Mouse (Mus musculus): Measurements from ENCODE around the gene Gcfc2. TPM values are rescaled to one million over a fixed set of nuclear protein-coding genes. Genes with fewer than 3 reads are reported as not detected.

The Gcfc2 gene
- polyA plus RNA-seq, 1 experiment from 2014 or later = 5.0 TPM

GRCm38 (mm10) chr6:81965296-81966067 lies 42.0 kb downstream of the Gcfc2 start, which contains the start of gene Mrpl19:
Gene Mrpl19 (minus strand): TSS chr6:81965958.
- 0 out of 2 replicates have a peak within 1 kb of the TSS, but pooled peaks have one; percentile 37 for H3K27ac ChIP-seq (ENCODE audit: low read length)
- under 1% methylated on average over 44 of the region's 44 CpGs for WGBS
- H3K4me3 ChIP-seq (ENCODE audit: low read length) = peak within 1 kb of the TSS; percentile 89
- no peaks in the 10 kb centered on the region for H3K27me3 ChIP-seq (ENCODE audit: control insufficient read depth, insufficient read depth, low read length)
- H3K4me1 ChIP-seq (ENCODE audit: control insufficient read depth, insufficient read depth, low read length) = peaks cover 9% of the 10 kb centered on the region
- H3K9ac ChIP-seq (ENCODE audit: low read length) = peak within 1 kb of the TSS; percentile 88
- ATAC-seq (replicated peaks; ENCODE audit: extremely low read depth, insufficient read depth, low FRiP score) = peak; percentile 97
- H3K4me2 ChIP-seq (ENCODE audit: low read depth, low read length) = peak within 1 kb of the TSS; percentile 84
- peaks cover 24% of the 10 kb centered on the region for H3K36me3 ChIP-seq (ENCODE audit: control insufficient read depth, insufficient read depth)
- H3K9me3 ChIP-seq (replicated peaks; ENCODE audit: control insufficient read depth, low read length) = no peaks in the 10 kb centered on the region

GRCm38 (mm10) chr6:81966068-81966544 lies 42.6 kb downstream of the Gcfc2 start:
- 48% methylated on average over 2 of the region's 2 CpGs for WGBS
- peak; percentile 14; the same call in 1 of the 2 replicates for ATAC-seq (replicated peaks; ENCODE audit: extremely low read depth, insufficient read depth, low FRiP score)
- peaks cover 9% of the 10 kb centered on the region for H3K4me1 ChIP-seq (ENCODE audit: control insufficient read depth, insufficient read depth, low read length)
- H3K9me3 ChIP-seq (replicated peaks; ENCODE audit: control insufficient read depth, low read length) = no peaks in the 10 kb centered on the region
- no peak overlapping the region for H3K27ac ChIP-seq (ENCODE audit: low read length)
- H3K36me3 ChIP-seq (ENCODE audit: control insufficient read depth, insufficient read depth) = peaks cover 20% of the 10 kb centered on the region
- H3K9ac ChIP-seq (ENCODE audit: low read length) = peak overlapping the region; percentile 88; the same call in 1 of the 2 replicates
- H3K4me3 ChIP-seq (ENCODE audit: low read length) = peak overlapping the region; percentile 89
- H3K4me2 ChIP-seq (ENCODE audit: low read depth, low read length) = peak overlapping the region; percentile 56
- H3K27me3 ChIP-seq (ENCODE audit: control insufficient read depth, insufficient read depth, low read length) = no peaks in the 10 kb centered on the region

GRCm38 (mm10) chr6:81971196-81971595 lies 47.7 kb downstream of the Gcfc2 start:
- Histone ChIP-seq H3K4me1 (ENCODE audit: control insufficient read depth, insufficient read depth, low read length) (no peaks in the 10 kb centered on the region), H3K4me2 (ENCODE audit: low read depth, low read length) (no peak overlapping the region), H3K9ac (ENCODE audit: low read length) (no peak overlapping the region), H3K4me3 (ENCODE audit: low read length) (no peak overlapping the region), H3K27ac (ENCODE audit: low read length) (no peak overlapping the region), H3K27me3 (ENCODE audit: control insufficient read depth, insufficient read depth, low read length) (no peaks in the 10 kb centered on the region), H3K9me3 (replicated peaks; ENCODE audit: control insufficient read depth, low read length) (no peaks in the 10 kb centered on the region), H3K36me3 (ENCODE audit: control insufficient read depth, insufficient read depth) (no peaks in the 10 kb centered on the region)
- no peak for ATAC-seq (replicated peaks; ENCODE audit: extremely low read depth, insufficient read depth, low FRiP score)
- 76% methylated on average over 7 of the region's 7 CpGs for WGBS

- no peak overlapping the region for H3K27ac ChIP-seq (ENCODE audit: low read length)
- H3K36me3 ChIP-seq (ENCODE audit: control insufficient read depth, insufficient read depth) = no peaks in the 10 kb centered on the region
- H3K9ac ChIP-seq (ENCODE audit: low read length) = no peak overlapping the region
- no peaks in the 10 kb centered on the region for H3K4me1 ChIP-seq (ENCODE audit: control insufficient read depth, insufficient read depth, low read length)
- H3K4me2 ChIP-seq (ENCODE audit: low read depth, low read length) = no peak overlapping the region
- ATAC-seq (replicated peaks; ENCODE audit: extremely low read depth, insufficient read depth, low FRiP score) = no peak
- no peaks in the 10 kb centered on the region for H3K27me3 ChIP-seq (ENCODE audit: control insufficient read depth, insufficient read depth, low read length)
- no peak overlapping the region for H3K4me3 ChIP-seq (ENCODE audit: low read length)
- WGBS = 77% methylated on average over 8 of the region's 8 CpGs
- H3K9me3 ChIP-seq (replicated peaks; ENCODE audit: control insufficient read depth, low read length) = no peaks in the 10 kb centered on the region
Observed at GRCm38 (mm10) chr6:81972595-81972994, 49.1 kb downstream of the Gcfc2 start.

- 0 out of 2 replicates have a peak, but pooled peaks have one; percentile 41 for ATAC-seq (replicated peaks; ENCODE audit: extremely low read depth, insufficient read depth, low FRiP score)
- no peaks in the 10 kb centered on the region for H3K9me3 ChIP-seq (replicated peaks; ENCODE audit: control insufficient read depth, low read length)
- H3K36me3 ChIP-seq (ENCODE audit: control insufficient read depth, insufficient read depth) = no peaks in the 10 kb centered on the region
- no peak overlapping the region for H3K27ac ChIP-seq (ENCODE audit: low read length)
- 28% methylated on average over 7 of the region's 7 CpGs for WGBS
- no peak overlapping the region for H3K4me2 ChIP-seq (ENCODE audit: low read depth, low read length)
- H3K4me1 ChIP-seq (ENCODE audit: control insufficient read depth, insufficient read depth, low read length) = no peaks in the 10 kb centered on the region
- H3K9ac ChIP-seq (ENCODE audit: low read length) = no peak overlapping the region
- H3K27me3 ChIP-seq (ENCODE audit: control insufficient read depth, insufficient read depth, low read length) = no peaks in the 10 kb centered on the region
- H3K4me3 ChIP-seq (ENCODE audit: low read length) = no peak overlapping the region
Observed at GRCm38 (mm10) chr6:81975971-81976621, 52.6 kb downstream of the Gcfc2 start.

- WGBS = 78% methylated on average over 4 of the region's 4 CpGs
- Histone ChIP-seq H3K4me1 (ENCODE audit: control insufficient read depth, insufficient read depth, low read length) (no peaks in the 10 kb centered on the region), H3K4me2 (ENCODE audit: low read depth, low read length) (no peak overlapping the region), H3K4me3 (ENCODE audit: low read length) (no peak overlapping the region), H3K9me3 (replicated peaks; ENCODE audit: control insufficient read depth, low read length) (peaks cover 3% of the 10 kb centered on the region; the same call in 1 of the 2 replicates), H3K9ac (ENCODE audit: low read length) (no peak overlapping the region), H3K36me3 (ENCODE audit: control insufficient read depth, insufficient read depth) (no peaks in the 10 kb centered on the region), H3K27me3 (ENCODE audit: control insufficient read depth, insufficient read depth, low read length) (no peaks in the 10 kb centered on the region), H3K27ac (ENCODE audit: low read length) (no peak overlapping the region)
- no peak for ATAC-seq (replicated peaks; ENCODE audit: extremely low read depth, insufficient read depth, low FRiP score)
Observed at GRCm38 (mm10) chr6:81979286-81979685, 55.8 kb downstream of the Gcfc2 start.

GRCm38 (mm10) chr6:81986171-81986570 lies 62.7 kb downstream of the Gcfc2 start:
- no peaks in the 10 kb centered on the region for H3K36me3 ChIP-seq (ENCODE audit: control insufficient read depth, insufficient read depth)
- H3K27ac ChIP-seq (ENCODE audit: low read length) = no peak overlapping the region
- ATAC-seq (replicated peaks; ENCODE audit: extremely low read depth, insufficient read depth, low FRiP score) = no peak
- no peak overlapping the region for H3K9ac ChIP-seq (ENCODE audit: low read length)
- H3K9me3 ChIP-seq (replicated peaks; ENCODE audit: control insufficient read depth, low read length) = peaks cover 3% of the 10 kb centered on the region; the same call in 1 of the 2 replicates
- peaks cover 4% of the 10 kb centered on the region; the same call in 1 of the 2 replicates for H3K4me1 ChIP-seq (ENCODE audit: control insufficient read depth, insufficient read depth, low read length)
- H3K4me2 ChIP-seq (ENCODE audit: low read depth, low read length) = no peak overlapping the region
- no peak overlapping the region for H3K4me3 ChIP-seq (ENCODE audit: low read length)
- WGBS = 85% methylated on average over 8 of the region's 8 CpGs
- no peaks in the 10 kb centered on the region for H3K27me3 ChIP-seq (ENCODE audit: control insufficient read depth, insufficient read depth, low read length)

GRCm38 (mm10) chr6:81986599-81986998 lies 63.1 kb downstream of the Gcfc2 start:
- Histone ChIP-seq H3K4me1 (ENCODE audit: control insufficient read depth, insufficient read depth, low read length) (peaks cover 4% of the 10 kb centered on the region; the same call in 1 of the 2 replicates), H3K9me3 (replicated peaks; ENCODE audit: control insufficient read depth, low read length) (peaks cover 3% of the 10 kb centered on the region; the same call in 1 of the 2 replicates), H3K4me3 (ENCODE audit: low read length) (no peak overlapping the region), H3K27me3 (ENCODE audit: control insufficient read depth, insufficient read depth, low read length) (no peaks in the 10 kb centered on the region), H3K27ac (ENCODE audit: low read length) (no peak overlapping the region), H3K4me2 (ENCODE audit: low read depth, low read length) (no peak overlapping the region), H3K36me3 (ENCODE audit: control insufficient read depth, insufficient read depth) (no peaks in the 10 kb centered on the region), H3K9ac (ENCODE audit: low read length) (no peak overlapping the region)
- ATAC-seq (replicated peaks; ENCODE audit: extremely low read depth, insufficient read depth, low FRiP score) = no peak
- 38% methylated on average over 5 of the region's 5 CpGs for WGBS

Data from heart, embryonic 16.5 days (tissue).